Mouse (Mus musculus): Measurements from ENCODE around the gene Ikbkg. TPM values are rescaled to one million over a fixed set of nuclear protein-coding genes. Genes with fewer than 3 reads are reported as not detected.
"Not testable (repeated sequence)": the region's sequence is repeated elsewhere in the genome, so short reads cannot be mapped to it uniquely, and the experiment has no call there.

The Ikbkg gene
- polyA plus RNA-seq, 2 experiments from 2014 or later, result 44.7 to 65.1 TPM

DNA sequence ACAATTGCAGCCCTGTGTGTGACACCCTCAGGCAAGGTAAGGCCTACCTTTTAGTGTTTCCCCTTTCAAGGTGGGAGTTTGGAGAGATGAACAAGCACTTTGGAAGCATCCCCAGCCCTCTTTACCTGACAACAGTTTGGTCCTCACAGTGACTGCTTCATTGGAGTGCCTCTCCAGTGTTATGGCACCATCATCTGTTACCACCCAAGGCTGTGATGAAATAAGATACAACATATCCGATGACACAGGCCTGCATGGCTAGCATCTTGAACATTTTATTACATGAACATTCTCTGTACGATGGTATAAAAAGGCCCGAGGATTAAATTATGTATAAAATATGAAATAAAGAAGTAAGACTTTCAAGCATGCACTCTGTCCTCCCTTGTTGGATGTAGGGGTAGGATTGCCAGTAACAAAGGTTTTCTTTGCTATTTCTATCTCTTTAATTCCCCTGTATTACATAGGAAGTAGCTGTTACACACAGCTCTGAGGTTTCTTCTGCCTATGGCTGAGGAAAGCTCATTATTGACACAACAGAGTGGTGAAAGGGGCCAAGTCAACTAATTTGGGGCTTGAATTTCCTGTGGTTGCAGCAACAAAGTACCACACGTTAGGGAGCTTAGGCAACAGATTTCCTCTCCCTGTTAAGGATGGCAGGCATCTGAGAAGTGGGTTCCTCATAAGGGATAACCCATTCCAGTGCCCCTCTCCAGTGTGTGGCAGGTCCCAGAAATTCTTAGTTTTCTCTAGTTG, 58.2 kb downstream of the Ikbkg start:
- ATAC-seq, result no peak

DNA sequence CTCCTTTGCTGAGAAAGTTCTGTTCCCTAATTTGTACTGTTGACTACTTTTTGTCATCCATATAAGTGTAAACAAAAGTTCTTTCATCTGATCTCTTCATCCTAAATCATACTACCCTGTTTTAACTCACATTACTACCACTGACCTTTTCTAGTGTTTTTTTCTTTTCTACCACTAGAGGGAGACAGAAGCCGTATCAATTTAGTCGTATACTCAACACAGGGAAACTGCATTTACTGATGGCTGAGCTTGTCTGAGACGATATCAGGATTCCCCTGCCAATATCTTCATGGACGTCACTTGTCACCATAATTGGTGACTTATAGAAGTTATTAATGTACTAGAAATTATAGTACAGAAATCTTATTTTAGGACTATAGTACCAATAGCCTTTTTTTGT, 59.7 kb downstream of the Ikbkg start:
- peak; percentile 58 for ATAC-seq

DNA sequence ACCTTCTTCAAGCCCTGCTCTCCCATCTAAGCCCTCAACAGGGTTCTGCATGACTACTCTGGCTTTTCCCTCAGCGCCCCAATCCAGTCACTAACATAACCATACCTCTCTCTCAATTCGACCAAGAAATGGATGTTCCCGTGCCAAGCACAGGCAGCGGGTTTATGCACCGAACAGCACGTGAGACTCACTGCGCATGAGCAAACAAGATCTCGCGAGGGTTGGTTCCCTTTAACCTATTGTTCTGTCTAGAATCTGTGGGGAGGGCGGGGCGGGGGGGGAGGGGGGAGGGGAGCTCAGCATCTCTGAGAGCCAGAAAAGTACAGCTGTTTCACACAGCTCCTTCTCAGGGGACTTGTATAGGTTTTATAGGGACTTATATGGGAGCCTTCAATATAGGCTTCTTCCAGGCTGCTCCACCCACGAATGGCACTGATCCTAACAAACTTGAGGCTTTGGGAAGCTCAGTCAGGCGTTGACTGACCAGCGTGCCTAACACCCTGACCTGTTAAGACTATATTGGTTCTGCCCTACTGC, 88.3 kb downstream of the Ikbkg start, which contains the start of gene Gm6880:
Gm6880 (minus strand) TSS at position 51 of the 537 bp plus-strand sequence.
- ATAC-seq, result not testable (repeated sequence)

DNA sequence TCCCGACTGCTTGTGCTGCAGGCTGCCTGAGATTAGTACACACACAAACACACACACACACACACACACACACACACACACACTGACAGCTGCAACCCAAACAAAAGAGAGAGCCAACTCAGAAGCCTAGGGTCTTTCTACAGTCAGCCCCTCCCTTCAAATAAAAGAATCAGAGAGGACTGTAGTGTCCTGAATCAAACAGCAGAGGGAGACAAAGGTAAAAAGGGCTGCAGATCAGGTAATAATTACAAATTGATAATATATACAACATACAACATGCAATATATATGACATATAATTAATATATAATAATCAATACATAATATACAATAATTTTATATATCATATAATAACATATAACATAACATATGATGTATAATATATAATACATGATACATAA, 104.0 kb downstream of the Ikbkg start:
- ATAC-seq, result no peak

Other genes starting within 250 kb of the Ikbkg start
- gene Tex28, start 225.5 kb upstream of the Ikbkg start, polyA plus RNA-seq (2017; shearing (Covaris generic)), result not detected
- gene Tktl1, start 216.0 kb upstream of the Ikbkg start, polyA plus RNA-seq (2017; shearing (Covaris generic)), result 1 to 10 TPM; 2.9 to 3.1 TPM
- gene Flna, start 143.5 kb upstream of the Ikbkg start, polyA plus RNA-seq (2017; shearing (Covaris generic)), result 100 to 1,000 TPM; 199 to 249 TPM
- gene Emd, start 138.6 kb upstream of the Ikbkg start, polyA plus RNA-seq (2017; shearing (Covaris generic)), result 10 to 100 TPM; 35.0 to 53.2 TPM
- 1,000 to 10,000 TPM in 1 of 2 experiments, 100 to 1,000 TPM in 1; 597 to 1,460 TPM for gene Rpl10, start 122.5 kb upstream of the Ikbkg start, polyA plus RNA-seq (2017; shearing (Covaris generic))
- 10 to 100 TPM; 54.0 to 68.6 TPM for gene Taz, start 111.4 kb upstream of the Ikbkg start, polyA plus RNA-seq (2017; shearing (Covaris generic))
- gene Dnase1l1, start 111.0 kb upstream of the Ikbkg start, polyA plus RNA-seq (2017; shearing (Covaris generic)), result 10 to 100 TPM; 23.0 to 31.1 TPM
- gene Atp6ap1, start 96.2 kb upstream of the Ikbkg start, polyA plus RNA-seq (2017; shearing (Covaris generic)), result 100 to 1,000 TPM; 165 to 225 TPM
- 100 to 1,000 TPM; 283 to 370 TPM for gene Gdi1, start 88.3 kb upstream of the Ikbkg start, polyA plus RNA-seq (2017; shearing (Covaris generic))
- gene Fam50a, start 80.3 kb upstream of the Ikbkg start, polyA plus RNA-seq (2017; shearing (Covaris generic)), result 10 to 100 TPM; 65.9 to 68.7 TPM
- 1 to 10 TPM; 3.2 to 7.9 TPM for gene Plxna3, start 64.2 kb upstream of the Ikbkg start, polyA plus RNA-seq (2017; shearing (Covaris generic))
- gene Lage3, start 39.7 kb upstream of the Ikbkg start, polyA plus RNA-seq (2017; shearing (Covaris generic)), result 10 to 100 TPM; 60.3 to 62.7 TPM
- gene Ubl4a, start 20.1 kb upstream of the Ikbkg start, polyA plus RNA-seq (2017; shearing (Covaris generic)), result 10 to 100 TPM; 60.0 to 78.5 TPM
- 10 to 100 TPM; 21.5 to 34.2 TPM for gene Slc10a3, start 19.9 kb upstream of the Ikbkg start, polyA plus RNA-seq (2017; shearing (Covaris generic))
- gene Fam3a, start within 50 bp of the Ikbkg start, polyA plus RNA-seq (2017; shearing (Covaris generic)), result 10 to 100 TPM; 28.6 to 47.0 TPM
- 10 to 100 TPM; 33.3 to 41.4 TPM for gene G6pdx, start 35.9 kb downstream of the Ikbkg start, polyA plus RNA-seq (2017; shearing (Covaris generic))
- gene Gm6880, start 88.1 kb downstream of the Ikbkg start, polyA plus RNA-seq (2017; shearing (Covaris generic)), result not detected
- not detected for gene Olfr1326-ps1, start 181.6 kb downstream of the Ikbkg start, polyA plus RNA-seq (2017; shearing (Covaris generic))
- gene Olfr1325, start 199.4 kb downstream of the Ikbkg start, polyA plus RNA-seq (2017; shearing (Covaris generic)), result not detected

Measured in CD4-positive, CD25-positive, alpha-beta regulatory T cell, adult 4 months (primary cell).